Mouse (Mus musculus): ENCODE results near the gene Smyd4. TPM values are rescaled to one million over a fixed set of nuclear protein-coding genes. Genes with fewer than 3 reads are reported as not detected.

Gene Smyd4
- polyA plus RNA-seq, 1 experiment = 7.3 TPM

DNA sequence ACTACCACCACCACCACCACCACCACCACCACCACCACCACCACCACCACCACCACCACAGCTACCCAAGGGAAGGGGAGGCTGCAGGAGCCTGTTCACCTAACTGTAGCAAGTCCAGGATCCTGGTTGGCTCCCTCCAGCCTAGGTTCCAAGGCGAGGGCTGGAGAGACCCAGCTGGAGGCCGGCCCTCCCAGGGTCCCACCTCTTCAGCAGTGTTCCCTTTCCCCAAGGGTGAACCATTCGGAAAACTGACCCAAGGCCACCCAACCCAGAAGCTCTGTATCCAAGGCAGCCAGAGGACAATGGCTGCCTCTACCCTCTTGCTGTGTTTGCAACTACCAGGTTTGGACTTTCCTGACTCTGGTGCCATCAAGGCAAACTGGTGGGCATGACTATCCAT is 91.7 kb downstream of the Smyd4 start:
- Histone ChIP-seq H3K27ac (ENCODE audit: insufficient read depth, low read length) (no peak overlapping the region), H3K4me3 (ENCODE audit: insufficient read depth, low read length) (no peak overlapping the region), H3K4me1 (ENCODE audit: control insufficient read depth, insufficient read depth, low read length) (no peaks in the 10 kb centered on the region)
- TF ChIP-seq CTCF (IDR thresholded peaks at IDR 0.05; ENCODE audit: borderline replicate concordance, insufficient read depth, low read length) (no peak), POLR2A (IDR thresholded peaks at IDR 0.05; ENCODE audit: low read depth, low read length) (no peak)

DNA sequence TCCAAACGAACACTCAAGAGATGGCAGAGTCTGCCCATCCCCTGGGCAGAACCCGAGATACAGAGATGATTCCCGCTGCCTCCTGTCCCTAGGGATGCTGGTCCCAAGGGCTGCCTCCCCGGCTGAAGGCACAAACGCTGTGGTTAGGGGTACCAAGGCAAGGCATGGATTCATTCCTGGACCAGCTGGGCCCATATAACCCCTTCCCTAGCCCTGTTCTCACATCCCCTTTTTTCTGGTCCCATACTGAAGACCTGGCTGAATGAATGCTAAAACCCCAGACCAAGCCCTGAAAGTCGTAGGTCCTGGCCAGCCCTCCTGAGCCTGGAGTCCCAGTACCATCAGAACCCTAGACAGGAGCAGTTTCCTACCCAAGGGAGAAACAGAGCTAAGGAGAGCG is 92.8 kb downstream of the Smyd4 start:
- no peak overlapping the region for H3K27ac ChIP-seq (ENCODE audit: insufficient read depth, low read length)
- no peaks in the 10 kb centered on the region for H3K4me1 ChIP-seq (ENCODE audit: control insufficient read depth, insufficient read depth, low read length)
- TF ChIP-seq CTCF (IDR thresholded peaks at IDR 0.05; ENCODE audit: borderline replicate concordance, insufficient read depth, low read length) = no peak
- TF ChIP-seq POLR2A (IDR thresholded peaks at IDR 0.05; ENCODE audit: low read depth, low read length) = no peak
- H3K4me3 ChIP-seq (ENCODE audit: insufficient read depth, low read length) = no peak overlapping the region

DNA sequence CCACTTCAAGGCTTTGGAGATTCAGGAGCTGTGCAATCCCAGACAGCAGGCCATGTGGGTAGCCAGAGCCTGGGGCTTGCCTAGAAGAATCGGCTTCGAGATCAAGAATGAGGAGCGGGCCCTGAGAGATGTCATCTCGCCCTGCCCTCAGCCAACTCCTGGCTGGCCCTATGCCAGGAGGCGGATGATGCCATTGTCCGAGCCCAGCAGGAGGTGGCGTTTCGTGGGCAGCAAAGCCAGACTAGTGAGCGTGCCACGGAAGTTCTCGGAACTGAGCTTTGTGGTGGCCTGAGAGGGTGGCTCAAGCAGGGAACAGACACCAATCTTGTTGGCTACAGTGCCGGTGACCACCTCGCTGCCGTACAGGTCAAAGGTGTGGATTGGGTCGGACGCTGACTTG is 93.4 kb downstream of the Smyd4 start:
- H3K27ac ChIP-seq (ENCODE audit: insufficient read depth, low read length) = no peak overlapping the region
- no peaks in the 10 kb centered on the region for H3K4me1 ChIP-seq (ENCODE audit: control insufficient read depth, insufficient read depth, low read length)
- TF ChIP-seq POLR2A (IDR thresholded peaks at IDR 0.05; ENCODE audit: low read depth, low read length) = no peak
- TF ChIP-seq CTCF (IDR thresholded peaks at IDR 0.05; ENCODE audit: borderline replicate concordance, insufficient read depth, low read length) = no peak
- no peak overlapping the region for H3K4me3 ChIP-seq (ENCODE audit: insufficient read depth, low read length)

DNA sequence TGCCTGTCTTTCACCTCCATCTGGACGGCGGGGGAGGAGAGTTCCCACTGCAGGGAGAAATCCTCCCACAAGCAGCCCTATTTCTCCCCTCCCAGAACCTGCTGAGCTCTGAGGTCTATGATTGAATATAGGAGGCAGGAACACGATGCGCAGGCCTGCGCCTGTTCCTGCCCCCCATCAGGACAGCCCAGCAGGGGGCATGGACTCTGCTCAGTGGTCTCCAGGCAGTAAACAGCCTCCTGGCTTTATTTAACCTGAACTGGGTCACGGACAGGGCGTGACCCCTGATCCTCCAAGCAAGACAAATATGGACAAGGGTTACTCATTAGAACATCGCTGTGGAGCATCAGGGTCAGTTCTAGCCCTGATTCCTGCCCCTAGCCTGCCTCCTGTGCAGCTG is 95.5 kb downstream of the Smyd4 start:
- Histone ChIP-seq H3K4me1 (ENCODE audit: control insufficient read depth, insufficient read depth, low read length) (no peaks in the 10 kb centered on the region), H3K4me3 (ENCODE audit: insufficient read depth, low read length) (no peak overlapping the region), H3K27ac (ENCODE audit: insufficient read depth, low read length) (no peak overlapping the region)
- TF ChIP-seq POLR2A (IDR thresholded peaks at IDR 0.05; ENCODE audit: low read depth, low read length) (no peak), CTCF (IDR thresholded peaks at IDR 0.05; ENCODE audit: borderline replicate concordance, insufficient read depth, low read length) (no peak)

- no peak overlapping the region for H3K27ac ChIP-seq (ENCODE audit: insufficient read depth, low read length)
- TF ChIP-seq CTCF (IDR thresholded peaks at IDR 0.05; ENCODE audit: borderline replicate concordance, insufficient read depth, low read length) (no peak), POLR2A (IDR thresholded peaks at IDR 0.05; ENCODE audit: low read depth, low read length) (no peak)
- H3K4me3 ChIP-seq (ENCODE audit: insufficient read depth, low read length) = no peak overlapping the region
- no peaks in the 10 kb centered on the region for H3K4me1 ChIP-seq (ENCODE audit: control insufficient read depth, insufficient read depth, low read length)
These were observed 100.3 kb downstream of the Smyd4 start for GRCm38 (mm10) chr11:75448575-75448974.

DNA sequence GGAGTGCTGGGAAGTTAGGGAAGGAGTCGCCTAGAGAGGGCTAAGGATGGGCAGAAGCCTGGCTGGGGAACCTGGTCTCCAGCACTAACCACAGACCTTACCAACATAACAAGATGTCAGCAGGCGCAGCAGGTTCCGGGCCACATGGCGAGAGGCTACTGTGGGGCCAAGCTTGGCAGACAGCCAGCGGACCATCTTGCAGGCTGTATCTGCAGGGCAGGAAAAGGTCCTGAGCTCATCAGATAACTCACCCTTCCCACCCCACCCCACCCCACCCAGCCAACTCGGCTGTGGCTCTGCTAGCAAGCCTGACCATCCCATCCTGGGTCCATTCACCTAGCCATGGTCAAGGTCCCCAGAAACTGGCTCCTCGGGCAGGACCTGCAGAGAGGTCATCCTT is 101.5 kb downstream of the Smyd4 start:
- no peak overlapping the region for H3K27ac ChIP-seq (ENCODE audit: insufficient read depth, low read length)
- no peaks in the 10 kb centered on the region; the same call in 1 of the 2 replicates for H3K4me1 ChIP-seq (ENCODE audit: control insufficient read depth, insufficient read depth, low read length)
- no peak overlapping the region for H3K4me3 ChIP-seq (ENCODE audit: insufficient read depth, low read length)
- TF ChIP-seq POLR2A (IDR thresholded peaks at IDR 0.05; ENCODE audit: low read depth, low read length) (no peak), CTCF (IDR thresholded peaks at IDR 0.05; ENCODE audit: borderline replicate concordance, insufficient read depth, low read length) (no peak)

GRCm38 (mm10) chr11:75450304-75450908 is 102.2 kb downstream of the Smyd4 start:
- no peaks in the 10 kb centered on the region; the same call in 1 of the 2 replicates for H3K4me1 ChIP-seq (ENCODE audit: control insufficient read depth, insufficient read depth, low read length)
- no peak overlapping the region for H3K27ac ChIP-seq (ENCODE audit: insufficient read depth, low read length)
- TF ChIP-seq POLR2A (IDR thresholded peaks at IDR 0.05; ENCODE audit: low read depth, low read length) = no peak
- TF ChIP-seq CTCF (IDR thresholded peaks at IDR 0.05; ENCODE audit: borderline replicate concordance, insufficient read depth, low read length) = no peak
- no peak overlapping the region for H3K4me3 ChIP-seq (ENCODE audit: insufficient read depth, low read length)

GRCm38 (mm10) chr11:75450936-75451335 is 102.7 kb downstream of the Smyd4 start:
- TF ChIP-seq CTCF (IDR thresholded peaks at IDR 0.05; ENCODE audit: borderline replicate concordance, insufficient read depth, low read length) (no peak), POLR2A (IDR thresholded peaks at IDR 0.05; ENCODE audit: low read depth, low read length) (no peak)
- no peaks in the 10 kb centered on the region; the same call in 1 of the 2 replicates for H3K4me1 ChIP-seq (ENCODE audit: control insufficient read depth, insufficient read depth, low read length)
- H3K4me3 ChIP-seq (ENCODE audit: insufficient read depth, low read length) = no peak overlapping the region
- H3K27ac ChIP-seq (ENCODE audit: insufficient read depth, low read length) = no peak overlapping the region

GRCm38 (mm10) chr11:75452081-75452480 is 103.8 kb downstream of the Smyd4 start:
- H3K4me3 ChIP-seq (ENCODE audit: insufficient read depth, low read length) = no peak overlapping the region
- no peaks in the 10 kb centered on the region; the same call in 1 of the 2 replicates for H3K4me1 ChIP-seq (ENCODE audit: control insufficient read depth, insufficient read depth, low read length)
- H3K27ac ChIP-seq (ENCODE audit: insufficient read depth, low read length) = no peak overlapping the region
- no peak for TF ChIP-seq POLR2A (IDR thresholded peaks at IDR 0.05; ENCODE audit: low read depth, low read length)
- TF ChIP-seq CTCF (IDR thresholded peaks at IDR 0.05; ENCODE audit: borderline replicate concordance, insufficient read depth, low read length) = no peak

DNA sequence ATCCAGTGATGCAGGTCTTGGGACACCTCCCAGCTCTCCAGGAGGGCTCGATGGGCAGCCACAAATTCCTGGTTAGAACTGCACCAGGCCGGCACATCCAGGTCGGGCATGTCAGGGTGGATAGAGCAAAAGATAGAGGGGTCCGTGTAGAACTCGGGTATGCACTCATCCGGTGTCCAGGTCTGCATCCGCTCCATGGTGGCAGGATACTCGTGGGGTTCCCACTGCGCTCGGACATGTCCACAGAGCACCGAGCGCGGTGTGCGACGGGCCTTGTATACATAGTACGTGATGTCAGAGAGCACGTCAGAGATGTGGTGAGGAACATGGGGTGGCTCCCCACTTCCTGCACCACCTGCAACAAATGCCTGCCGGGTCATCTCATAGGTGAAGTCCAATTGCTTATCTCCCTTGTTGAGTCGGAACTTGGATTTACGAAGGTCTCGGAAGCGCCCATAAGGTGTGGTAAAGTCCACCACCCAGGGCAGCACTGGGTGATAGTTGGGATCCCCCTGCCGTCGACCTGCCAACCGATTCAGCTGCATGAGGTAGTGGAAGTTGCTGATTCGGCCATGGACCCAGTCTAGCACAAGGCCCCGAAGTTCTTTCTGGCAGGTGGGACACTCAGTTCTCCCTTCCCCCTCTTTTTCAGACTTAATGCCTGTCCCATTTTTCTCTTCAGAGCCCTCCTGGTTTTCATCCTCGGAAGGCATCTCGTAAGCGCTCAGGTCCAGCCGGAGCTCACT is 104.8 kb downstream of the Smyd4 start:
- no peak for TF ChIP-seq CTCF (IDR thresholded peaks at IDR 0.05; ENCODE audit: borderline replicate concordance, insufficient read depth, low read length)
- no peak for TF ChIP-seq POLR2A (IDR thresholded peaks at IDR 0.05; ENCODE audit: low read depth, low read length)
- Histone ChIP-seq H3K27ac (ENCODE audit: insufficient read depth, low read length) (no peak overlapping the region), H3K4me3 (ENCODE audit: insufficient read depth, low read length) (no peak overlapping the region), H3K4me1 (ENCODE audit: control insufficient read depth, insufficient read depth, low read length) (no peaks in the 10 kb centered on the region; the same call in 1 of the 2 replicates)
